Mouse (Mus musculus): ENCODE data around the gene Fancl. TPM values are rescaled to one million over a fixed set of nuclear protein-coding genes. Genes with fewer than 3 reads are reported as not detected.

The Fancl gene
- polyA plus RNA-seq, 1 experiment from 2014 or later, result 29.9 TPM

GRCm38 (mm10) chr11:26412972-26413371, 27.0 kb downstream of the Fancl start:
- no peaks in the 10 kb centered on the region for H3K9me3 ChIP-seq (ENCODE audit: low read length)
- no peaks in the 10 kb centered on the region for H3K4me1 ChIP-seq (ENCODE audit: insufficient read depth, low read length)
- WGBS, result 93% methylated on average over 3 of the region's 3 CpGs
- no peak overlapping the region for H3K9ac ChIP-seq (replicated peaks; ENCODE audit: low read length)
- peak; percentile 12; the same call in 1 of the 2 replicates for ATAC-seq (ENCODE audit: low FRiP score, low TSS enrichment)
- H3K27ac ChIP-seq (ENCODE audit: low read length), result no peak overlapping the region
- H3K27me3 ChIP-seq (ENCODE audit: insufficient read depth, low read length), result no peaks in the 10 kb centered on the region
- no peak overlapping the region for H3K4me2 ChIP-seq (replicated peaks; ENCODE audit: low read depth, low read length)
- H3K36me3 ChIP-seq (ENCODE audit: insufficient read depth, low read length), result 0 out of 2 replicates have a peak, but pooled peaks cover 2% of the 10 kb centered on the region
- no peak overlapping the region for H3K4me3 ChIP-seq (ENCODE audit: low read length)

GRCm38 (mm10) chr11:26421472-26421871, 35.5 kb downstream of the Fancl start:
- Histone ChIP-seq H3K4me3 (ENCODE audit: low read length) (no peak overlapping the region), H3K27me3 (ENCODE audit: insufficient read depth, low read length) (no peaks in the 10 kb centered on the region), H3K36me3 (ENCODE audit: insufficient read depth, low read length) (no peaks in the 10 kb centered on the region), H3K9ac (replicated peaks; ENCODE audit: low read length) (no peak overlapping the region), H3K9me3 (ENCODE audit: low read length) (0 out of 2 replicates have a peak, but pooled peaks cover 2% of the 10 kb centered on the region), H3K4me2 (replicated peaks; ENCODE audit: low read depth, low read length) (no peak overlapping the region), H3K4me1 (ENCODE audit: insufficient read depth, low read length) (no peaks in the 10 kb centered on the region), H3K27ac (ENCODE audit: low read length) (no peak overlapping the region)
- WGBS, result 57% methylated on average over 2 of the region's 2 CpGs
- ATAC-seq (ENCODE audit: low FRiP score, low TSS enrichment), result peak; percentile 39; the same call in 1 of the 2 replicates

- no peak overlapping the region for H3K4me2 ChIP-seq (replicated peaks; ENCODE audit: low read depth, low read length)
- no peak for ATAC-seq (ENCODE audit: low FRiP score, low TSS enrichment)
These were observed 48.3 kb downstream of the Fancl start for GRCm38 (mm10) chr11:26434229-26434628.

GRCm38 (mm10) chr11:26437818-26438217, 51.9 kb downstream of the Fancl start:
- no peak overlapping the region for H3K4me3 ChIP-seq (ENCODE audit: low read length)
- no peak overlapping the region for H3K27ac ChIP-seq (ENCODE audit: low read length)
- H3K36me3 ChIP-seq (ENCODE audit: insufficient read depth, low read length), result 0 out of 2 replicates have a peak, but pooled peaks cover 3% of the 10 kb centered on the region
- H3K9me3 ChIP-seq (ENCODE audit: low read length), result no peaks in the 10 kb centered on the region
- 91% methylated on average over 13 of the region's 13 CpGs for WGBS
- ATAC-seq (ENCODE audit: low FRiP score, low TSS enrichment), result no peak
- H3K27me3 ChIP-seq (ENCODE audit: insufficient read depth, low read length), result no peaks in the 10 kb centered on the region
- no peak overlapping the region for H3K9ac ChIP-seq (replicated peaks; ENCODE audit: low read length)
- H3K4me2 ChIP-seq (replicated peaks; ENCODE audit: low read depth, low read length), result no peak overlapping the region
- no peaks in the 10 kb centered on the region for H3K4me1 ChIP-seq (ENCODE audit: insufficient read depth, low read length)

More at GRCm38 (mm10) chr11:26434229-26434628, 48.3 kb downstream of the Fancl start:
- Histone ChIP-seq H3K4me3 (ENCODE audit: low read length) (no peak overlapping the region), H3K27ac (ENCODE audit: low read length) (no peak overlapping the region), H3K36me3 (ENCODE audit: insufficient read depth, low read length) (0 out of 2 replicates have a peak, but pooled peaks cover 3% of the 10 kb centered on the region), H3K27me3 (ENCODE audit: insufficient read depth, low read length) (no peaks in the 10 kb centered on the region), H3K9ac (replicated peaks; ENCODE audit: low read length) (no peak overlapping the region), H3K9me3 (ENCODE audit: low read length) (no peaks in the 10 kb centered on the region), H3K4me1 (ENCODE audit: insufficient read depth, low read length) (no peaks in the 10 kb centered on the region)

- Histone ChIP-seq H3K27ac (ENCODE audit: low read length) (no peak overlapping the region), H3K27me3 (ENCODE audit: insufficient read depth, low read length) (no peaks in the 10 kb centered on the region), H3K4me3 (ENCODE audit: low read length) (no peak overlapping the region), H3K9me3 (ENCODE audit: low read length) (no peaks in the 10 kb centered on the region), H3K4me2 (replicated peaks; ENCODE audit: low read depth, low read length) (no peak overlapping the region), H3K36me3 (ENCODE audit: insufficient read depth, low read length) (0 out of 2 replicates have a peak, but pooled peaks cover 3% of the 10 kb centered on the region), H3K9ac (replicated peaks; ENCODE audit: low read length) (no peak overlapping the region), H3K4me1 (ENCODE audit: insufficient read depth, low read length) (no peaks in the 10 kb centered on the region)
- ATAC-seq (ENCODE audit: low FRiP score, low TSS enrichment), result no peak
- 71% methylated on average over 1 of the region's 1 CpGs for WGBS
These were observed 55.2 kb downstream of the Fancl start for GRCm38 (mm10) chr11:26441121-26441520.

GRCm38 (mm10) chr11:26444374-26444773, 58.4 kb downstream of the Fancl start:
- H3K9ac ChIP-seq (replicated peaks; ENCODE audit: low read length), result no peak overlapping the region
- ATAC-seq (ENCODE audit: low FRiP score, low TSS enrichment), result no peak

GRCm38 (mm10) chr11:26449789-26450188, 63.9 kb downstream of the Fancl start:
- ATAC-seq (ENCODE audit: low FRiP score, low TSS enrichment), result no peak
- 77% methylated on average over 3 of the region's 3 CpGs for WGBS
- H3K27ac ChIP-seq (ENCODE audit: low read length), result no peak overlapping the region
- no peak overlapping the region for H3K9ac ChIP-seq (replicated peaks; ENCODE audit: low read length)
- no peaks in the 10 kb centered on the region for H3K36me3 ChIP-seq (ENCODE audit: insufficient read depth, low read length)
- H3K4me2 ChIP-seq (replicated peaks; ENCODE audit: low read depth, low read length), result no peak overlapping the region
- H3K9me3 ChIP-seq (ENCODE audit: low read length), result no peaks in the 10 kb centered on the region
- H3K4me1 ChIP-seq (ENCODE audit: insufficient read depth, low read length), result no peaks in the 10 kb centered on the region
- no peaks in the 10 kb centered on the region for H3K27me3 ChIP-seq (ENCODE audit: insufficient read depth, low read length)
- H3K4me3 ChIP-seq (ENCODE audit: low read length), result no peak overlapping the region

More at GRCm38 (mm10) chr11:26444374-26444773, 58.4 kb downstream of the Fancl start:
- Histone ChIP-seq H3K4me2 (replicated peaks; ENCODE audit: low read depth, low read length) (no peak overlapping the region), H3K27me3 (ENCODE audit: insufficient read depth, low read length) (no peaks in the 10 kb centered on the region), H3K36me3 (ENCODE audit: insufficient read depth, low read length) (no peaks in the 10 kb centered on the region), H3K4me3 (ENCODE audit: low read length) (no peak overlapping the region), H3K27ac (ENCODE audit: low read length) (no peak overlapping the region), H3K4me1 (ENCODE audit: insufficient read depth, low read length) (no peaks in the 10 kb centered on the region), H3K9me3 (ENCODE audit: low read length) (no peaks in the 10 kb centered on the region)

GRCm38 (mm10) chr11:26450636-26451035, 64.7 kb downstream of the Fancl start:
- no peak overlapping the region for H3K4me2 ChIP-seq (replicated peaks; ENCODE audit: low read depth, low read length)
- H3K9ac ChIP-seq (replicated peaks; ENCODE audit: low read length), result no peak overlapping the region
- no peak overlapping the region for H3K27ac ChIP-seq (ENCODE audit: low read length)
- no peak for ATAC-seq (ENCODE audit: low FRiP score, low TSS enrichment)
- H3K36me3 ChIP-seq (ENCODE audit: insufficient read depth, low read length), result no peaks in the 10 kb centered on the region
- 92% methylated on average over 1 of the region's 1 CpGs for WGBS
- H3K9me3 ChIP-seq (ENCODE audit: low read length), result no peaks in the 10 kb centered on the region
- no peak overlapping the region for H3K4me3 ChIP-seq (ENCODE audit: low read length)
- H3K4me1 ChIP-seq (ENCODE audit: insufficient read depth, low read length), result no peaks in the 10 kb centered on the region
- H3K27me3 ChIP-seq (ENCODE audit: insufficient read depth, low read length), result no peaks in the 10 kb centered on the region

GRCm38 (mm10) chr11:26451228-26451627, 65.3 kb downstream of the Fancl start:
- ATAC-seq (ENCODE audit: low FRiP score, low TSS enrichment), result no peak
- 81% methylated on average over 2 of the region's 2 CpGs for WGBS

GRCm38 (mm10) chr11:26452693-26453092, 66.8 kb downstream of the Fancl start:
- no peak overlapping the region for H3K9ac ChIP-seq (replicated peaks; ENCODE audit: low read length)
- WGBS, result 92% methylated on average over 4 of the region's 4 CpGs
- no peaks in the 10 kb centered on the region for H3K4me1 ChIP-seq (ENCODE audit: insufficient read depth, low read length)
- H3K27me3 ChIP-seq (ENCODE audit: insufficient read depth, low read length), result no peaks in the 10 kb centered on the region
- no peak for ATAC-seq (ENCODE audit: low FRiP score, low TSS enrichment)
- no peaks in the 10 kb centered on the region for H3K9me3 ChIP-seq (ENCODE audit: low read length)
- no peak overlapping the region for H3K4me3 ChIP-seq (ENCODE audit: low read length)
- H3K36me3 ChIP-seq (ENCODE audit: insufficient read depth, low read length), result no peaks in the 10 kb centered on the region
- no peak overlapping the region for H3K4me2 ChIP-seq (replicated peaks; ENCODE audit: low read depth, low read length)
- H3K27ac ChIP-seq (ENCODE audit: low read length), result no peak overlapping the region

More at GRCm38 (mm10) chr11:26451228-26451627, 65.3 kb downstream of the Fancl start:
- Histone ChIP-seq H3K4me3 (ENCODE audit: low read length) (no peak overlapping the region), H3K9me3 (ENCODE audit: low read length) (no peaks in the 10 kb centered on the region), H3K4me1 (ENCODE audit: insufficient read depth, low read length) (no peaks in the 10 kb centered on the region), H3K27ac (ENCODE audit: low read length) (no peak overlapping the region), H3K27me3 (ENCODE audit: insufficient read depth, low read length) (no peaks in the 10 kb centered on the region), H3K36me3 (ENCODE audit: insufficient read depth, low read length) (no peaks in the 10 kb centered on the region), H3K4me2 (replicated peaks; ENCODE audit: low read depth, low read length) (no peak overlapping the region), H3K9ac (replicated peaks; ENCODE audit: low read length) (no peak overlapping the region)
